Mouse (Mus musculus) C2C12 (cell line): ENCODE measurements around the gene Abcf3. TPM values are rescaled to one million over a fixed set of nuclear protein-coding genes. Genes with fewer than 3 reads are reported as not detected.

Experiments
- H3K27me3 ChIP-seq: one replicate; pipeline ENCODE4 v1.6.1; 2011; ENCODE audit not compliant: control insufficient read depth, insufficient read depth, insufficient read length
- H3K36me3 ChIP-seq: one replicate; pipeline ENCODE4 v1.6.1; 2011; ENCODE audit not compliant: control insufficient read depth, insufficient read depth
- H3K4me3 ChIP-seq: one replicate; pipeline ENCODE4 v1.5.1; 2011; ENCODE audit warnings: mild to moderate bottlenecking, control low read depth; ENCODE audit not compliant: poor library complexity, insufficient read depth, severe bottlenecking
- H3K79me2 ChIP-seq: one replicate; pipeline ENCODE4 v1.6.1; 2011; ENCODE audit not compliant: control insufficient read depth, insufficient read depth
- H3K79me3 ChIP-seq: one replicate; pipeline ENCODE4 v1.6.1; 2011; ENCODE audit warnings: low read depth, control low read depth
- H3ac ChIP-seq: one replicate; pipeline ENCODE3; 2011; ENCODE audit warnings: low read depth; ENCODE audit not compliant: control insufficient read depth, insufficient read length
- CEBPB ChIP-seq: IDR thresholded peaks from one replicate; pipeline ENCODE4 v1.6.1; 2011; ENCODE audit warnings: low read depth, mild to moderate bottlenecking, control low read depth, moderate library complexity
- CTCF ChIP-seq: IDR thresholded peaks from one replicate; pipeline ENCODE4 v1.5.1; 2011; ENCODE audit not compliant: control insufficient read depth, insufficient read depth, insufficient read length
- FOSL1 ChIP-seq: IDR thresholded peaks from one replicate; pipeline ENCODE4 v1.8.0; 2011; ENCODE audit warnings: mild to moderate bottlenecking, low read length; ENCODE audit not compliant: poor library complexity, insufficient read depth, severe bottlenecking
- MAX ChIP-seq: IDR thresholded peaks from one replicate; pipeline ENCODE4 v1.6.1; 2011; ENCODE audit warnings: mild to moderate bottlenecking, control low read depth
- MYOD1 ChIP-seq: IDR thresholded peaks from one replicate; pipeline ENCODE4 v1.6.1; 2011; ENCODE audit warnings: low read depth; ENCODE audit not compliant: control insufficient read depth, insufficient read length
- MYOG ChIP-seq: IDR thresholded peaks from one replicate; pipeline ENCODE4 v1.6.1; 2011; ENCODE audit not compliant: control insufficient read depth, insufficient read length; ENCODE audit errors: extremely low read depth
- USF1 ChIP-seq: IDR thresholded peaks from one replicate; pipeline ENCODE4 v1.6.1; 2011; ENCODE audit warnings: low read depth, mild to moderate bottlenecking, control low read depth, moderate library complexity
- polyA plus RNA-seq: library from polyadenylated mRNA; unstranded; fragments of >200 nt; fragmentation: generic; extraction: Trizol; gene quantifications from one replicate; pipeline ENCODE4 v1.2.1, GENCODE M21; 2012; ENCODE audit warnings: missing spikeins

Gene Abcf3
- polyA plus RNA-seq, 1 experiment, result 37.1 TPM

DNA sequence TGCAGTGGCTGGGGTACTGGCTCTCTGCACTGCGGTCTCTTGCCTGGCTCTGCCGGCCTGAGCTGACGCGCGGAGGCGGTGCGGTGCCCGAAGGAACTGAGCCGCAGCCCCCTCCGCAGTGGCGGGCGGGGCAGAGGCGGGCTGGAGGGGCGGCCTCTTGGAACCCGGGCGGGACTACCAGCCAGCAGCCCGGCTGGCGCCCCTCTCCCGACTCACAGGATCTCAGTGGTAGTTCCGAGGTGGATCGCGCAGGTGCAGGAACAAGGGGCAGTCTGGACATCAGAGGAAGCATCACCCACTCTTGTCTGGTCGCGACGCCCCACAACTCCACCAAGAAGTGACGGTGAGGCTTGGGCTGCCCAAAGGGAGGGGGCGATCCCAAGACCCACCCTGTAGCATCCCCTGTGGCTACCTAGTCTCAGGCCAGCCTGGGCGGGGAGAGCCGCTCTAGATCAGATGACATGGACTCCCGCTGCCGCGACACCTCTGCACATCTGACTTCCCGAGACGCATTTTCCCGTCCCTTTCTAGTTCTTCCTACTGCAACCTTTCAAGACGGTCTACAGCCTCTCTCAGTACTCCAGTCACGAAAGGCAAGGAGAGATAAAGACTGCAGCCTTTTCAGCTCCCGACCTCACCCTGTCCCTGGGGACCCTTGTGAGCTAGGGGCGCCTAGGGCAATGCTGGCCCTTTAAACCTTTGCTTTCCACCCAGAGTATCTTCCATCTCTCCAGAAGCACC, 41.7 kb downstream of the Abcf3 start:
- Histone ChIP-seq H3K36me3 (no peaks in the 10 kb centered on the region), H3K27me3 (peaks cover 68% of the 10 kb centered on the region), H3K4me3 (no peak overlapping the region), H3K79me2 (no peaks in the 10 kb centered on the region), H3ac (peak overlapping the region; percentile 25), H3K79me3 (no peaks in the 10 kb centered on the region)
- no peak for TF ChIP-seq CEBPB
- no peak for TF ChIP-seq CTCF
- no peak for TF ChIP-seq MAX
- no peak for TF ChIP-seq MYOG
- no peak for TF ChIP-seq USF1
- TF ChIP-seq MYOD1, result no peak
- TF ChIP-seq FOSL1, result no peak

GRCm38 (mm10) chr16:20590680-20591038, 42.3 kb downstream of the Abcf3 start:
- Histone ChIP-seq H3K4me3 (no peak overlapping the region), H3K27me3 (peaks cover 71% of the 10 kb centered on the region), H3K36me3 (no peaks in the 10 kb centered on the region), H3K79me2 (no peaks in the 10 kb centered on the region), H3ac (no peak overlapping the region), H3K79me3 (no peaks in the 10 kb centered on the region)
- TF ChIP-seq CTCF, result no peak
- no peak for TF ChIP-seq MAX
- no peak for TF ChIP-seq FOSL1
- no peak for TF ChIP-seq MYOD1
- no peak for TF ChIP-seq CEBPB
- no peak for TF ChIP-seq USF1
- no peak for TF ChIP-seq MYOG

DNA sequence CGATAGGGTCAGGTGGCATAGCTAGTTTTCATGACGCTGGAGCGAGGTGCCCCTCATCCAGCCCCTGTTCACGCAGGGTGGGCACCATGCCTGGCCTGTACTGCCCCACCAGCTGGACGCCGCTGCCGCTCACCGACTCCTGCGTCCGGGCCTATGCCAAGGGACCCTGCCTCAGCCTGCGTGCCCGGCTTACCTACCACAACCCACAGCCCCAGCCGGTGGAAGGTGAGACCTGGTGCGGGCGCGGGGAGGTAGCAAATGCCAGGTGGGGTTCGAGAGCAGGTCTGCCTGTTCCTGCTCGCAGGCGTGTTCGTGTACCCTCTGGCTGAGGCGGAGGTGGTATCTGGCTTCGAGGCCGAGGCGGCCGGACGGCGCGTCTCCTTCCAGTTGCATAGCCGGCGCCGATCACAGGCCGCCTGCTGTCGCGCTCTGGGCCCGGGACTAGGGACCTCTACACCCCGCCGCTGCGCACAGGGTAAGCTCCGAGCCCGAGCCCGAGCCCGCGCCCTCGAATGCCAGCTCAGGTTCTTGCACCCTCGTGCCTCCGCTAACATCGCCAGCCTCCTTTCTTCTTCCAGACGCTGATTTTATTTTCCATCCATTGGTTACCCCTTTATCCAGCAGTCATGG, 42.8 kb downstream of the Abcf3 start:
- peaks cover 76% of the 10 kb centered on the region for H3K27me3 ChIP-seq
- H3K79me3 ChIP-seq, result no peaks in the 10 kb centered on the region
- H3K4me3 ChIP-seq, result no peak overlapping the region
- no peaks in the 10 kb centered on the region for H3K36me3 ChIP-seq
- no peak overlapping the region for H3ac ChIP-seq
- H3K79me2 ChIP-seq, result no peaks in the 10 kb centered on the region
- TF ChIP-seq FOSL1 (no peak), MYOD1 (no peak), MAX (no peak), MYOG (no peak), CTCF (no peak), CEBPB (no peak), USF1 (no peak)

GRCm38 (mm10) chr16:20595060-20595673, 46.8 kb downstream of the Abcf3 start:
- Histone ChIP-seq H3K4me3 (no peak overlapping the region), H3K79me2 (no peaks in the 10 kb centered on the region), H3K79me3 (no peaks in the 10 kb centered on the region), H3K36me3 (no peaks in the 10 kb centered on the region), H3ac (no peak overlapping the region), H3K27me3 (peaks cover 82% of the 10 kb centered on the region)
- no peak for TF ChIP-seq MYOG
- TF ChIP-seq CEBPB, result no peak
- TF ChIP-seq MYOD1, result no peak

- H3K79me2 ChIP-seq, result no peaks in the 10 kb centered on the region
- H3K27me3 ChIP-seq, result peaks cover 76% of the 10 kb centered on the region
- no peaks in the 10 kb centered on the region for H3K79me3 ChIP-seq
- H3K36me3 ChIP-seq, result no peaks in the 10 kb centered on the region
- H3ac ChIP-seq, result no peak overlapping the region
- TF ChIP-seq MAX, result no peak
- no peak for TF ChIP-seq MYOG
- no peak for TF ChIP-seq CTCF
- no peak for TF ChIP-seq USF1
- no peak for TF ChIP-seq CEBPB
- TF ChIP-seq FOSL1, result no peak
- TF ChIP-seq MYOD1, result no peak
- no peak overlapping the region for H3K4me3 ChIP-seq
Measured at GRCm38 (mm10) chr16:20595737-20596136, 47.4 kb downstream of the Abcf3 start.

DNA sequence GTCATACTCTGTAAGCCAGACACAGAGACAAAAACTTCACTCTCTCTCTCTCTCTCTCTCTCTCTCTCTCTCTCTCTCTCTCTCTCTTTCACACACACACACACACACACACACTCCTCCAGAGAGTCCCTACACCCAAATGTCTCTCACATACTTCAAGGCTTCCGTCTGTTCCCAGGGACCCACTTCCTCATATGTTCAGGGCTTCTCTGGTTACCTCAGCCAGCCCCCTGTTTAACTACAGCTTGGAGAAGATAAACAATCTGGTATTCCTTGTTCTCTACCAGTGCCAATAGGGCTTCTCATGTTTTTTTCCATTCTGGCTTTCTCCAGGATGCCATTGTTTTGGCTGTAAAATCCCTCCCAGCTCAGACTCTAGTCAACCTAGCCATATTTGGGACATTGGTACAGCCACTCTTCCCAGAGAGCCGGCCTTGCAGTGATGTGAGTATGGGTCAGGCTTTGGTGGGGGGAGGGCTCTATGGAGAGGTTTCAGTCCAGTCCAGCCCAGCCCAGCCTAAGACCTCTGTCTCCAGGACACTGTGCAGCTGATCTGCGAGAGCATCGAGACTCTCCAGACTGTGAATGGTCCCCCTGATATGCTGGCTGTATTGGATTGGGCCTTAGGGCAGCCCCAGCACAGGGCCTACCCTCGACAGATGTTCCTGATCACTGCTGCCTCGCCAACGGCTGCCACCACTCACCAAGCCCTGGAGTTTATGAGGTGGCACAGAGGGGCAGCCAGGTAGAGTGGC, 48.5 kb downstream of the Abcf3 start:
- Histone ChIP-seq H3K79me3 (no peaks in the 10 kb centered on the region), H3K27me3 (peaks cover 65% of the 10 kb centered on the region), H3K36me3 (no peaks in the 10 kb centered on the region), H3ac (no peak overlapping the region), H3K4me3 (no peak overlapping the region), H3K79me2 (no peaks in the 10 kb centered on the region)
- no peak for TF ChIP-seq CEBPB
- no peak for TF ChIP-seq FOSL1
- no peak for TF ChIP-seq MYOG
- no peak for TF ChIP-seq MAX
- no peak for TF ChIP-seq CTCF
- no peak for TF ChIP-seq USF1
- no peak for TF ChIP-seq MYOD1
